Mouse (Mus musculus) C2C12 (cell line): ENCODE data around the gene Togaram2. TPM values are rescaled to one million over a fixed set of nuclear protein-coding genes. Genes with fewer than 3 reads are reported as not detected.

ENCODE experiments used
- H3K27me3 ChIP-seq: one replicate; pipeline ENCODE4 v1.6.1; 2011; ENCODE audit not compliant: control insufficient read depth, insufficient read depth, insufficient read length
- H3K36me3 ChIP-seq: one replicate; pipeline ENCODE4 v1.6.1; 2011; ENCODE audit not compliant: control insufficient read depth, insufficient read depth
- H3K4me3 ChIP-seq: one replicate; pipeline ENCODE4 v1.5.1; 2011; ENCODE audit warnings: mild to moderate bottlenecking, control low read depth; ENCODE audit not compliant: poor library complexity, insufficient read depth, severe bottlenecking
- H3K79me2 ChIP-seq: one replicate; pipeline ENCODE4 v1.6.1; 2011; ENCODE audit not compliant: control insufficient read depth, insufficient read depth
- H3K79me3 ChIP-seq: one replicate; pipeline ENCODE4 v1.6.1; 2011; ENCODE audit warnings: low read depth, control low read depth
- H3ac ChIP-seq: one replicate; pipeline ENCODE3; 2011; ENCODE audit warnings: low read depth; ENCODE audit not compliant: control insufficient read depth, insufficient read length
- CEBPB ChIP-seq: IDR thresholded peaks from one replicate; pipeline ENCODE4 v1.6.1; 2011; ENCODE audit warnings: low read depth, mild to moderate bottlenecking, control low read depth, moderate library complexity
- CTCF ChIP-seq: IDR thresholded peaks from one replicate; pipeline ENCODE4 v1.5.1; 2011; ENCODE audit not compliant: control insufficient read depth, insufficient read depth, insufficient read length
- FOSL1 ChIP-seq: IDR thresholded peaks from one replicate; pipeline ENCODE4 v1.8.0; 2011; ENCODE audit warnings: mild to moderate bottlenecking, low read length; ENCODE audit not compliant: poor library complexity, insufficient read depth, severe bottlenecking
- MAX ChIP-seq: IDR thresholded peaks from one replicate; pipeline ENCODE4 v1.6.1; 2011; ENCODE audit warnings: mild to moderate bottlenecking, control low read depth
- MYOD1 ChIP-seq: IDR thresholded peaks from one replicate; pipeline ENCODE4 v1.6.1; 2011; ENCODE audit warnings: low read depth; ENCODE audit not compliant: control insufficient read depth, insufficient read length
- MYOG ChIP-seq: IDR thresholded peaks from one replicate; pipeline ENCODE4 v1.6.1; 2011; ENCODE audit not compliant: control insufficient read depth, insufficient read length; ENCODE audit errors: extremely low read depth
- USF1 ChIP-seq: IDR thresholded peaks from one replicate; pipeline ENCODE4 v1.6.1; 2011; ENCODE audit warnings: low read depth, mild to moderate bottlenecking, control low read depth, moderate library complexity
- polyA plus RNA-seq: library from polyadenylated mRNA; unstranded; fragments of >200 nt; fragmentation: generic; extraction: Trizol; gene quantifications from one replicate; pipeline ENCODE4 v1.2.1, GENCODE M21; 2012; ENCODE audit warnings: missing spikeins

Gene Togaram2
- polyA plus RNA-seq, 1 experiment: not detected

DNA sequence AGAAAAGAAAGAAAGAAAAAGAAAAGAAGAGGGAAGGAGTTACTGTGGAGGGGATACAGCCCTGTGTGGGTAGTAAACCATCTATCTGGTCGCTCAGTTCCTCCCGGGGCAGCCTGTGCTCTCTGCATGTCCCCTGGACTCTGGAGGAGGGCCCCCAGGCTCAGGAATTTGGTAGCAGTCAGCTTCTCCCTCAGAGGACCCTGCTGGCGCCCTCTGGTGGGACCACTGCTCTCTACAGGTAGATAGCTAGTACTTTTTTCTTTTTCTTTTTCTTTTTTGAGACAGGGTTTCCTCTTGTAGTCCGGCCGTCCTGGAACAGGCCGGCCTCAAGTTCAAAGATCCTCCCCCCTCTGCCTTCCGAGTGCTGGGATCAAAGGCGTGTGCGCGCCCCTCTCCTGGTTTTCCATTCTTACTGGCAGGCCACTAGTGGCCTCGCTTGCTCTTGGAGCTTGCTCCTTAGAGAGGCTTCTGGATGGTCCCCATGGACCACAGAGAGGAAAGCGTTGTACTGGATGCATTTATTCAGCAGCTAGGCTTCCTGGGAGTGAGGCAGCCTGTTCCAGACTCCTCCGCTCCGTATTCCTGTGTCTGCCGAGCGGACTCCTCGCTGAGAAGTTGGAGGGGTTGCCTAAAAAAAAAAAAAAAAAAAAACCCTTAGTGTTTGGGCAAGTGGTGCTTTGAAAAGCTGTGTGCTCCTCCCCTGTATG lies 1.1 kb upstream of the Togaram2 start:
- Histone ChIP-seq H3ac (no peak overlapping the region), H3K79me3 (no peaks in the 10 kb centered on the region), H3K79me2 (no peaks in the 10 kb centered on the region), H3K36me3 (no peaks in the 10 kb centered on the region), H3K27me3 (no peaks in the 10 kb centered on the region), H3K4me3 (no peak overlapping the region)
- no peak for TF ChIP-seq USF1
- no peak for TF ChIP-seq FOSL1
- no peak for TF ChIP-seq MYOD1

DNA sequence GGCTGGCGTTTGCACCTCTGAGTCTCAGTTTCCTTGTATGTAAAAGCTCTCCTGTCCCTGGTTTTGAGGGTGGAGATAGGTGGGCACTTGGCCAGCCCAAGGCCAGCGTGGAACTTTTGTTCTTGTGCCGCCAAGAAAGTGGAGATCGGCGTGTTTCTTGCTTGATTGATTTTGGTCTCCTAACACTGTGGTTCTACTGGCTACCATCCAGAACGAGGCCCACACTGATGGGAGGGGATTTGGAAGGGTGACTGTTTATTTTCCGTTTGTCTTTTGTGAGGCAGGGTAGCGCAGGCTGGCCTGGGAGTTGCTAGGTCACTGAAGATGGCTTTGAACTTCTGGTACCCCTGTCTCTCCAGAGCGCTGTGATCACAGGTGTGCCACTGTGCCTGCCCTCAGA lies 875 bp downstream of the Togaram2 start:
- no peak overlapping the region for H3ac ChIP-seq
- no peaks in the 10 kb centered on the region for H3K36me3 ChIP-seq
- H3K4me3 ChIP-seq: no peak overlapping the region
- H3K27me3 ChIP-seq: no peaks in the 10 kb centered on the region
- no peaks in the 10 kb centered on the region for H3K79me3 ChIP-seq
- no peaks in the 10 kb centered on the region for H3K79me2 ChIP-seq
- TF ChIP-seq MYOD1 (no peak), CEBPB (no peak), FOSL1 (no peak), USF1 (no peak), MYOG (no peak), MAX (no peak), CTCF (no peak)

DNA sequence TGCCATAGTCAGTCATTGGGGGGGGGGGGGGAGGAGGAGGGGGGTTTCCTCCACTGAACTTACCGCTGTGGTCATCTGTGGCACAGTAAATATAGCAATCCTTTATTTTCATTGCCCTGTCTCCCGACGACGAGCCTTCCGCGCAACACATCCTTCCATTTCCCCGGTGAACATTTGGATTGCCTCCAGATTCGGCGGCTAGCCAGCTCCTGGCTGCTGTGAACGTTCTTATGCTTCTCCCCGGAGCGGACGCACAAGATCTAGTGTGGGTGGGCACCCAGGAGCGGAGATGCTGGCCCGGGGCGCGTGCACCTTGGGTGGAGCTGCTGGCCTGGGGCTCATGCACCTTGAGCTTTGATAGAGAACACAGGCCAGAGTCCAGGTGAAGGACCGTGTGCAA lies 1.8 kb downstream of the Togaram2 start:
- no peaks in the 10 kb centered on the region for H3K79me2 ChIP-seq
- no peak overlapping the region for H3K4me3 ChIP-seq
- no peaks in the 10 kb centered on the region for H3K36me3 ChIP-seq
- H3ac ChIP-seq: no peak overlapping the region
- no peaks in the 10 kb centered on the region for H3K79me3 ChIP-seq
- TF ChIP-seq CEBPB (no peak), USF1 (no peak), MYOD1 (no peak), MYOG (no peak), CTCF (no peak), FOSL1 (no peak), MAX (no peak)
- no peaks in the 10 kb centered on the region for H3K27me3 ChIP-seq

DNA sequence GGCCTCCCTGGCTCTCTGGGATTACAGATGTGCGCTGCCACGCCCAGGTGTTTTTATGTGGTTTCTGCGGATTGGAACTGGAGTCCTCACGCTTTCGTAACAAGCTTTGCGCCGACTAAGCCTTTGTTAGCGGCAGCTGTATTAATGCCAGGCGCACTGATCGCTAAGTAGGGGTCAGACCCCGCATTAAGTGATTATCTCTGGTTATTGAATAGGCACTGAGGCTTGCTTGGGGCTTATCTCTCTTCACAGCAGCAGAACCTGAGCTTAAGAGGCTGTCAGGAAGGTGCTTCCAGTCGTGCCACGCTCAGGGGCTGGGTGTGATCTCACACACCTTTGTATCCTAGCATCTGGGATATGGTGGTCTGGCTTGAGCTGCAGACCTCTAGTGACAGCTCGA lies 8.6 kb downstream of the Togaram2 start:
- H3ac ChIP-seq: no peak overlapping the region
- no peaks in the 10 kb centered on the region for H3K27me3 ChIP-seq
- no peak overlapping the region for H3K4me3 ChIP-seq
- H3K79me2 ChIP-seq: no peaks in the 10 kb centered on the region
- no peaks in the 10 kb centered on the region for H3K36me3 ChIP-seq
- no peaks in the 10 kb centered on the region for H3K79me3 ChIP-seq
- TF ChIP-seq FOSL1: no peak
- TF ChIP-seq MYOG: no peak
- no peak for TF ChIP-seq USF1
- TF ChIP-seq CEBPB: no peak
- no peak for TF ChIP-seq MAX
- no peak for TF ChIP-seq CTCF
- TF ChIP-seq MYOD1: no peak

DNA sequence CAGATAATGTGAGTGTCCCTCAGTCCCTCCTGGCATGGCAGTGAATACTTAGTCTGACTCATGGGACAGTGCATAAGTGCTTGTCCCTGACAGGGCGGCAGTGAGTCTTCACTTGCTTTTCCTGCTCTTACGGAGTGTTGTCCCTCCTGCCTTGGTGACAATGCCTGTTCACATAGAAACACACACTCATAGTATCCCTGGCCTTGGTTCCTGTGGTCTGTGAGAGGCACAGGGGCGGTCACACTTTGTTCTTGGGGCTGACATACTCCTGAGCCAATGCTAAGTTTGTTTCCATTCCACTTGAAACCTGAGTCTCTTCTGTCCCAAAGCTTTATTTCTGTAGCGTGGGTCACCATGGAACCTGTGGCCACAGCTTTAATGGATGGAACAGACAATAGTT lies 9.3 kb downstream of the Togaram2 start:
- Histone ChIP-seq H3K36me3 (no peaks in the 10 kb centered on the region), H3K27me3 (no peaks in the 10 kb centered on the region), H3K79me3 (no peaks in the 10 kb centered on the region), H3ac (no peak overlapping the region), H3K79me2 (no peaks in the 10 kb centered on the region), H3K4me3 (no peak overlapping the region)
- TF ChIP-seq CEBPB: no peak
- no peak for TF ChIP-seq USF1
- TF ChIP-seq MYOD1: no peak
- TF ChIP-seq FOSL1: no peak
- no peak for TF ChIP-seq MAX
- no peak for TF ChIP-seq CTCF
- no peak for TF ChIP-seq MYOG

DNA sequence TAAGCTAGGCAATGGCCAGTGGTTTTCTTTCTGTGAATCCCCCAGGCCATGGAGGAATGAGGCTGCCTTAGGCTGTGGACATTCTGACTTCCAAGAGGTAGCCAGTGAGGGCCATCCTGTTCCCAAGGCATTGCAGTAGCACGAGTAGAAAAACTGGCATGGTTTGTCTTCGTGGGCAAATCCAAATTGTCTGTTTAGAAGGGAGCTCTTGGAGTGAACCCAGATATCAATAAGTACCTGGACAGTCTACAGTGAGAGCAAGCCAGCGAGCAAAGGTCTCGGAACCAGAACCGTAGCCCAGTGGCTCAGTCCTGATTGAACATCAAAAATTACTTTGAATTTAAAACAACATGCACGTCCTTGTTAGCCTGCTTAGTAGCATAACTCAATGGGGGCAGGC lies 10.2 kb downstream of the Togaram2 start:
- Histone ChIP-seq H3K79me2 (no peaks in the 10 kb centered on the region), H3K27me3 (no peaks in the 10 kb centered on the region), H3K4me3 (no peak overlapping the region), H3K79me3 (no peaks in the 10 kb centered on the region), H3K36me3 (no peaks in the 10 kb centered on the region), H3ac (no peak overlapping the region)
- TF ChIP-seq MYOD1 (no peak), CTCF (no peak), USF1 (no peak), CEBPB (no peak), MYOG (no peak), MAX (no peak), FOSL1 (no peak)
